Mouse (Mus musculus) CH12.LX (cell line): Measurements from ENCODE around the gene Tpd52l1. TPM values are rescaled to one million over a fixed set of nuclear protein-coding genes. Genes with fewer than 3 reads are reported as not detected.

Experiments
- DNase-seq: peaks from one replicate; pipeline ENCODE4 v3.0.0-alpha.2; 2013; ENCODE audit errors: extremely low read depth
- H3K27ac ChIP-seq: 2 replicates; pipeline ENCODE4 v1.5.1; 2012; ENCODE audit warnings: low read depth, mild to moderate bottlenecking, control low read depth, moderate library complexity; ENCODE audit not compliant: insufficient read depth
- H3K27me3 ChIP-seq: replicated peaks from 2 replicates; pipeline ENCODE3; 2012; ENCODE audit warnings: inconsistent platforms
- H3K36me3 ChIP-seq, 2 experiments: replicated peaks in 1 of 2; 2 replicates each; pipeline versions ENCODE3 to v1.6.1; 2012; ENCODE audit warnings: inconsistent platforms in 1 of 2, low read length in 1 of 2, mild to moderate bottlenecking in 1 of 2, mixed read lengths in 1 of 2, moderate library complexity in 1 of 2; ENCODE audit not compliant: control insufficient read depth in 1 of 2, insufficient read depth in 1 of 2
- H3K4me1 ChIP-seq, 2 experiments: 2 replicates each; pipeline ENCODE4 v1.6.1; 2012; ENCODE audit warnings: inconsistent platforms in 1 of 2, moderate library complexity in 1 of 2; ENCODE audit not compliant: insufficient read depth in 2 of 2, control insufficient read depth in 1 of 2
- H3K4me2 ChIP-seq: 2 replicates; pipeline ENCODE4 v1.6.1; 2012; ENCODE audit warnings: low read depth, mild to moderate bottlenecking, control low read depth; ENCODE audit not compliant: poor library complexity, insufficient read depth, severe bottlenecking
- H3K4me3 ChIP-seq, 3 experiments: fragments of 150-350 bp in 1 of 3; sonication (generic) in 1 of 3; replicated peaks in 1 of 3; 2 replicates each; pipeline versions ENCODE3 to v1.5.1; 2011 to 2012; ENCODE audit warnings: low read depth in 2 of 3, low read length in 2 of 3, mild to moderate bottlenecking in 2 of 3, moderate library complexity in 2 of 3, control low read depth in 1 of 3, improper control_type of control experiment in 1 of 3, inconsistent platforms in 1 of 3, mixed read lengths in 1 of 3; ENCODE audit not compliant: poor library complexity in 1 of 3
- H3K79me2 ChIP-seq: replicated peaks from 2 replicates; pipeline ENCODE4 v1.6.1; 2012; ENCODE audit warnings: mild to moderate bottlenecking, moderate library complexity; ENCODE audit not compliant: control insufficient read depth, poor library complexity, insufficient read depth, severe bottlenecking; ENCODE audit errors: extremely low read depth
- H3K9ac ChIP-seq: 2 replicates; pipeline ENCODE4 v1.6.1; 2012; ENCODE audit warnings: low read depth, mild to moderate bottlenecking, control low read depth, moderate library complexity; ENCODE audit not compliant: insufficient read depth
- H3K9me3 ChIP-seq: replicated peaks from 2 replicates; pipeline ENCODE3; 2012; ENCODE audit warnings: low read length, inconsistent platforms, mixed read lengths
- CHD1 ChIP-seq: IDR thresholded peaks from 2 replicates; pipeline ENCODE4 v1.6.1; 2012; ENCODE audit warnings: low read depth, low read length, improper control_type of control experiment, inconsistent platforms
- CTCF ChIP-seq, 2 experiments: IDR thresholded peaks in 1 of 2; conservative IDR thresholded peaks in 1 of 2; 2 replicates each; pipeline ENCODE4 v1.5.1; 2011 to 2012; ENCODE audit warnings: low read depth in 2 of 2, low read length in 2 of 2, improper control_type of control experiment in 1 of 2, inconsistent platforms in 1 of 2, mild to moderate bottlenecking in 1 of 2, moderate library complexity in 1 of 2
- E2F4 ChIP-seq: IDR thresholded peaks from 2 replicates; pipeline ENCODE4 v1.6.1; 2011; ENCODE audit warnings: low read depth, low read length, improper control_type of control experiment; ENCODE audit not compliant: insufficient replicate concordance
- EP300 ChIP-seq: IDR thresholded peaks from 2 replicates; pipeline ENCODE4 v1.6.1; 2011; ENCODE audit warnings: low read length, improper control_type of control experiment
- ETS1 ChIP-seq: conservative IDR thresholded peaks from 2 replicates; pipeline ENCODE4 v1.6.1; 2012; ENCODE audit warnings: low read depth, mild to moderate bottlenecking, inconsistent platforms, low read length, improper control_type of control experiment, moderate library complexity
- GABPA ChIP-seq: IDR thresholded peaks from 2 replicates; pipeline ENCODE4 v1.6.1; 2012; ENCODE audit warnings: low read depth, low read length, improper control_type of control experiment, inconsistent platforms; ENCODE audit not compliant: insufficient replicate concordance
- MAFK ChIP-seq: IDR thresholded peaks from 2 replicates; pipeline ENCODE4 v1.6.1; 2011; ENCODE audit warnings: low read length, improper control_type of control experiment; ENCODE audit not compliant: insufficient replicate concordance
- MAX ChIP-seq: IDR thresholded peaks from 2 replicates; pipeline ENCODE4 v1.6.1; 2011; ENCODE audit warnings: low read length, improper control_type of control experiment
- MAZ ChIP-seq: IDR thresholded peaks from 2 replicates; pipeline ENCODE4 v1.6.1; 2012; ENCODE audit warnings: low read depth, mild to moderate bottlenecking, inconsistent platforms, low read length, improper control_type of control experiment, moderate library complexity
- MEF2A ChIP-seq: IDR thresholded peaks from 2 replicates; pipeline ENCODE4 v1.6.1; 2014; ENCODE audit warnings: low read depth, mild to moderate bottlenecking, inconsistent platforms, low read length, improper control_type of control experiment, borderline replicate concordance
- NELFE ChIP-seq: IDR thresholded peaks from 2 replicates; pipeline ENCODE4 v1.6.1; 2011; ENCODE audit warnings: low read depth, low read length, improper control_type of control experiment
- NRF1 ChIP-seq: IDR thresholded peaks from 2 replicates; pipeline ENCODE4 v1.6.1; 2014; ENCODE audit warnings: low read depth, mild to moderate bottlenecking, inconsistent platforms, low read length, improper control_type of control experiment, moderate library complexity
- PAX5 ChIP-seq: IDR thresholded peaks from 2 replicates; pipeline ENCODE4 v1.6.1; 2012; ENCODE audit warnings: low read length, inconsistent platforms, mixed read lengths
- POLR2AphosphoS2 ChIP-seq: IDR thresholded peaks from 2 replicates; pipeline ENCODE4 v1.6.1; 2011; ENCODE audit warnings: low read depth, low read length, improper control_type of control experiment
- SIN3A ChIP-seq: IDR thresholded peaks from 2 replicates; pipeline ENCODE4 v1.6.1; 2012; ENCODE audit warnings: low read length, improper control_type of control experiment, inconsistent platforms
- TBP ChIP-seq: conservative IDR thresholded peaks from 2 replicates; pipeline ENCODE4 v1.6.1; 2011; ENCODE audit warnings: low read depth, low read length, improper control_type of control experiment
- UBTF ChIP-seq: IDR thresholded peaks from 2 replicates; pipeline ENCODE4 v1.6.1; 2012; ENCODE audit warnings: low read depth, mild to moderate bottlenecking, inconsistent platforms, low read length, improper control_type of control experiment, moderate library complexity
- USF2 ChIP-seq: conservative IDR thresholded peaks from 2 replicates; pipeline ENCODE4 v1.6.1; 2011; ENCODE audit warnings: low read depth, low read length, improper control_type of control experiment
- ZMIZ1 ChIP-seq: IDR thresholded peaks from 2 replicates; pipeline ENCODE4 v1.6.1; 2012; ENCODE audit warnings: low read depth, mild to moderate bottlenecking, inconsistent platforms, low read length, improper control_type of control experiment
- ZNF384 ChIP-seq: IDR thresholded peaks from 2 replicates; pipeline ENCODE4 v1.6.1; 2012; ENCODE audit warnings: low read depth, low read length, improper control_type of control experiment, inconsistent platforms
- dilution Hi-C: fragments of 300-500 bp; cut with MboI; formaldehyde crosslinking; loops from 2 replicates; pipeline ENCODE4 v1.14.3; 2020; ENCODE audit warnings: low sequenced_read_pairs; ENCODE audit not compliant: extremely low pct_unique_long_range_greater_than_20kb, extremely low pct_ligation_motif_present
- in situ Hi-C: fragments of 300-500 bp; cut with MboI; formaldehyde crosslinking; loops from 3 replicates; pipeline ENCODE4 v1.14.3; 2019; ENCODE audit warnings: low sequenced_read_pairs, low pct_ligation_motif_present, low pct_unique_long_range_greater_than_20kb, mixed read lengths
- polyA plus RNA-seq: library from polyadenylated mRNA; unstranded; fragments of >175 nt; gene quantifications from 2 replicates; pipeline ENCODE4 v1.2.1, GENCODE M21; 2012; ENCODE audit warnings: low read depth; ENCODE audit not compliant: insufficient read length
- total RNA-seq, 2 experiments: library from RNA; depleted of rRNA; stranded (reverse); fragments of 300-350 nt in 1 of 2; fragments of >200 nt in 1 of 2; gene quantifications; 2 replicates each; pipeline ENCODE4 v1.2.3; 2012 to 2014

The Tpd52l1 gene
- total and polyA plus RNA-seq, 3 experiments, result not detected

DNA sequence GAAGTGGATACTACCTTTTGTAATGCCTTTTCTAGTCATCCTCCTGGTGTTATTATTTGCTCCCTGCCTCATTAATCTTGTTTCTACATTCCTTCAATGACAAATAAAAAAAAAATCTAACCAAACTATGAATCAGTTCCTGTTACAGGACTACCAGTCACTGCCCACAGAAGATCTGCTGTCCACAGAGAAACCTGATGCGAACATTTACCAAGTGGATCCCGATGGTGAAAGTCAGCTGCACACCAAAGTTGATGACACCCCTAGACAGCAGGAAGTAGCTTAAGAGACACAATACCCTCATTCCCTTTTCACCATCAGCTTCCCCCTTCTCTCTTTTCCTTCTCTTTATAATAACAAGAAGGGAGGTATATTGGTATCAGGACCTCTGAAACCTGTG is 17.3 kb upstream of the Tpd52l1 start:
- H3K27me3 ChIP-seq, result no peaks in the 10 kb centered on the region
- in situ Hi-C loops (no loop called here), dilution Hi-C loops (no loop called here)
- H3K9me3 ChIP-seq, result no peaks in the 10 kb centered on the region
- TF ChIP-seq ZNF384 (no peak), USF2 (no peak), MAX (no peak), PAX5 (no peak), NELFE (no peak)
- H3K4me1 ChIP-seq, result no peaks in the 10 kb centered on the region
- H3K9ac ChIP-seq, result no peak overlapping the region
- no peak overlapping the region for H3K4me3 ChIP-seq
- no peaks in the 10 kb centered on the region for H3K79me2 ChIP-seq
- no peak overlapping the region for H3K4me2 ChIP-seq
- DNase-seq, result no peak
- no peaks in the 10 kb centered on the region for H3K36me3 ChIP-seq
- no peak overlapping the region for H3K27ac ChIP-seq

GRCm38 (mm10) chr10:31456806-31457205 is 11.0 kb upstream of the Tpd52l1 start:
- TF ChIP-seq EP300 (no peak), CHD1 (no peak), MAZ (no peak), MEF2A (no peak), POLR2AphosphoS2 (no peak), NRF1 (no peak), CTCF (conservative IDR thresholded peaks at IDR 0.05 in 1 of 2, IDR thresholded peaks at IDR 0.05 in 1 of 2; ENCODE audit: low read depth in 2 of 2, low read length in 2 of 2) (no peak), GABPA (no peak), E2F4 (no peak), TBP (no peak), UBTF (no peak), ZMIZ1 (no peak), SIN3A (no peak), MAX (no peak), MAFK (no peak), ETS1 (no peak)
- Histone ChIP-seq H3K4me1 (no peaks in the 10 kb centered on the region), H3K9me3 (no peaks in the 10 kb centered on the region), H3K27ac (no peak overlapping the region), H3K4me3 (no peak overlapping the region), H3K27me3 (no peaks in the 10 kb centered on the region), H3K36me3 (no peaks in the 10 kb centered on the region), H3K4me2 (no peak overlapping the region), H3K79me2 (no peaks in the 10 kb centered on the region), H3K9ac (no peak overlapping the region)
- no peak for DNase-seq
- in situ Hi-C loops (no loop called here), dilution Hi-C loops (no loop called here)
